Mouse (Mus musculus): Measurements from ENCODE around the gene Lgmn. TPM values are rescaled to one million over a fixed set of nuclear protein-coding genes. Genes with fewer than 3 reads are reported as not detected.

Gene Lgmn
- polyA plus RNA-seq (2015; fragmentation: Nextera tagmentation; extraction: Ambion mirVana), result 75.0 and 77.3 TPM in 2 replicates

DNA sequence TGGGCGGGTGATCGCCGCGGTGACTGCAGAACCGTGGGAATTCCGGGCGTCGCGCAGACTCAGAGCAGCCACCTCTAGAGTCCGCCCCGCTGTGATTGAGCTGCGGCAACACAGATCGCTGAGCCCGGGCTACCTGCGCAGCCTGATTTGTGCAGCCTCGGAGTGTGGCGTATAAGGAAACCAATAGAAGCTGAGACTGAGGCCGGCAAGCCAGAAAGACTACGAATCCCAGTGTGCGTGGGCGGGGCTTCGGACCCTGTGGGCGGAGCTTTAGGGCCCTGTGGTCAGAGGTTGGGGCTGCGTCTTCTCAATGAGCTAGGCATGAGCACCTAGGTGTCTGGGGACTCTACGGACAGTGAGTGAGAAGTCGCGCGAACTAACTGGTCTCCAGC lies at the start of gene Lgmn:
Gene Lgmn (minus strand): TSS at position 182 of the 392 bp plus-strand sequence.
- DNase-seq (ENCODE audit: low spot score), result peak; percentile 92

DNA sequence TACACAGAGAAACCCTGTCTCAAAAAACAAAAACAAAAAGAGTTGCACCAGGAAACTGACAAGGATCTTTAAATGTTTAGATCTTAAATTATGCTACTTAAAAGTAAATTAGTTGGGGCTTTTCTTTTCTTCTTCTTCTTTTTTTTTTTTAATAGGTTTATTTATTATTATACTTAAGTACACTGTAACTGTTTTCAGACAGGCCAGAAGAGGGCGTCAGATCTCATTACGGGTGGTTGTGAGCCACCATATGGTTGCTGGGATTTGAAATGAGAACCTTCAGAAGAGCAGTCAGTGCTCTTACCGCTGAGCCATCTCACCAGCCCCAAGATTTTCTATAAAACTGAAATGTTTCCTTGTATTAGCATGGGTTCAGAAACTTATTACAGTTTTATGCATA lies 45.3 kb upstream of the Lgmn start:
- no peak for DNase-seq (ENCODE audit: low spot score)

DNA sequence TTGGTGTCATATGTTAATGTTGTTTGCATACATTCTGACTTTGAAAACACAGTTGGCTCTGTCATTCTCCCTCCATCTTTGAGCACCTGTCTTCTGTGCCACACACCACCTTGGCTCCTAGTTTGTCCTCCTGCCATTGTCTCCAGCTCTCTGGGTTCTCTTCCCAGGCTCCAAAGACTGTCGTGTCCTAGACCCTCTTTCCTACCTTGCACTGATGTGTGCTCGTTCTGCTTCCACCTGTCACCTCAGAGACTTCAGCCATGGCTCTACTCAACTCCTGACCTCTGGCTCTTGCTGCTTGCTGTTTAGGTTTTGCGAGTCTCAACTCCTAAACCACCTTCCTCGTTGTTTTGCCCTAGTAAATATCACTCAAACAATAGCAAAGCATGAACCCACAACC lies 40.9 kb upstream of the Lgmn start:
- no peak for DNase-seq (ENCODE audit: low spot score)

GRCm38 (mm10) chr12:102474411-102474810 lies 34.8 kb upstream of the Lgmn start:
- DNase-seq (ENCODE audit: low spot score), result no peak

DNA sequence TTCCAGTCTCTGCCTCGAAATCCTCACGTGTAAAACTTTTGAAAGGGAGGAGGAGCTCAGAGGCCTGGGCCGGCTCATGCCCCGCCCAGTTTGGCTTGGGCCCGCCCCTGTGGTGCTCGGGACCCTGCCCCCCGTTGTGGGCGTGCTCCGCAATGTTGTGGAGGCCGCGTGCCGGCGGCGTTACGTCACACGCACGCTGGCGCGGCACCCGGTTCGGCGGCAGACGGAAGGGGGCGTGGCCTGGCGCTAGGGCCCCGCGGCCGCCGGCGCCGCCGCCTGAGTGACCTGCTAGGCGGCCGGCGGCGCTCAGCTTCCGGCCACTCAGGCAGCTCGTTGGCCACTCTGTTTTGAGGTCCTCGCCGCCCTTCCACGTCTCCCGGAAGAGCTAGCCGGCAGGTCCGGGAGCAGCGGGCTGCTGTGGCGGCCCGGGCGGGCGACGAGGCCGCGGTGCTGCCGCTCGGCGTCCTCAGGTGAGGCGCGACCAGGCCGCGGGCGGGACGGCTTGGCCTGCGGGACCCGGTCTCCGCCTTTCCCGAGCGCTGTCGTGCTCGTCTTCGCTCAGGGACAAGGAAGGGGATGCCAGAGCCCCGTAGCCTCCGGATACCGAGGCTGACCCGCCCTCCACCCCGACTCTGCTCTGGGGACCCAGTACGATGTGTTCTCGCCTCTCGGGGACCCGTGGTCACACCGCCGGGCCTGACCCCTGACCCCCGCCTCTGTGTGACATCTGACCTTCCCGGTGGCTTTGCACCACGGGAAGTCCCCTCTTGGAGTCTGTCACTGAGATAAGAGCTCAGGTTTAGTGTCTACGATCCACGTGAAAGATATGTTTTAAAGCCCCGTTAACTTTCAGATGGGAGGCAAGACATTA lies 29.5 kb upstream of the Lgmn start, which contains the start of gene Golga5:
Gene Golga5 (plus strand): TSS at position 242 of the 871 bp plus-strand sequence.
- peak; percentile 97 for DNase-seq (ENCODE audit: low spot score)

DNA sequence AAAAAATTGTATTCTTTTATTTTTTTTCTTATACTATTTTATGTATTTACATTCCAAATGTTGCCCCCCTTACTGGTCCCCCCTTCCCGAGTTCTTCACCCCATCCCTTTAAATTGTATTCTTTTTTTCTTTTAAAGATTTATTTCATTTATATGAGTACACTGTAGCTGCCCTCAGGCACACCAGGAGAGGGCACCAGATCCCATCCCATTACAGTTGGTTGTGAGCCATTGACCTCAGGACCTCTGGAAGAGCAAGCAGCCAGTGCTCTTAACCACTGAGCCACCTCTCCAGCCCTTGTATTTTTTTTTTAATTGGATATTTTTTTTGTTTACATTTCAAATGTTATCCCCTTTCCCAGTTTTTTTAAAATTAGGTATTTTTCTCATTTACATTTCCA lies 28.5 kb upstream of the Lgmn start:
- DNase-seq (ENCODE audit: low spot score), result no peak

GRCm38 (mm10) chr12:102464650-102465049 lies 25.0 kb upstream of the Lgmn start:
- DNase-seq (ENCODE audit: low spot score), result peak; percentile 25

GRCm38 (mm10) chr12:102461177-102461576 lies 21.6 kb upstream of the Lgmn start:
- DNase-seq (ENCODE audit: low spot score), result peak; percentile 46

DNA sequence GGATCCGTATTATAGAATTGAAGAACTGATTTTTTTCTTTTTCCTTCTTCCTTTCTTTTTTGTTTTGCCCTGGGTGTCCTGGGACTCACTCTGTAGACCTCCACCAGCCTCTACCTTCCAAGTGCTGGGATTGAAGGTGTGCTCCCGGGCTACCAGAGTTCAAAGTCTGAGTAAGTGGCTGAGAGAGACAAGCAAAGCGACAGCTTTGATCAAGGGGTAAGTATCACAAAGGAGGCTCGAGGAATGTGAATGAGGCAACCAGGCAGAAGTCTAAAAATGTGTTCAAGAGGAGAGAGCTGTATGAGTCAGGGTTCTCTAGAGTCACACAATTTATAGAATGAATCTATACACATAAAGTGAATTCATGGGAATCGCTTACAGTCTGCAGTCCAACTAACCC lies 20.4 kb upstream of the Lgmn start:
- no peak for DNase-seq (ENCODE audit: low spot score)

- peak; percentile 23 for DNase-seq (ENCODE audit: low spot score)
Measured at GRCm38 (mm10) chr12:102456467-102457193, 17.0 kb upstream of the Lgmn start.

GRCm38 (mm10) chr12:102453581-102453980 lies 14.0 kb upstream of the Lgmn start:
- no peak for DNase-seq (ENCODE audit: low spot score)

GRCm38 (mm10) chr12:102451126-102451851 lies 11.7 kb upstream of the Lgmn start:
- DNase-seq (ENCODE audit: low spot score), result peak; percentile 43

DNA sequence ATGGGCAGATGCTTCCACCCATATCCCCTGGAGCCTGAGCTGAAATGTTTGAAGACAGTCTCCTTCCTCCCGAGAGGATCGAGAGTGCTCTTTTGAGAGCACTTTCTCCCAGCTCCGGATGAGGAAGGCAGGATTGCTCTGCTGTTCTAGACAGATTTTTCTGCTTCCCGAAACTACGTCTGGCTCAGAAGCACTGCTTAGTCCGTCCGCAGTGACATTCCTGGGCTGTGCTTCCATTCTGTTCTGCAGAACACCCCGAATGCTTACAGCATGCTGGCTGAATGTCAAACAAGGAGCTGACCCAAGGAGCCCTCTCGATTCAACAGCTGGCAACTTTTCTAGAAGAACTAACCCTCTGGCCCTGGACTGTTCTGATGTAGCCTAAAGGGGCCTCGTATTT lies 10.8 kb upstream of the Lgmn start:
- no peak for DNase-seq (ENCODE audit: low spot score)

DNA sequence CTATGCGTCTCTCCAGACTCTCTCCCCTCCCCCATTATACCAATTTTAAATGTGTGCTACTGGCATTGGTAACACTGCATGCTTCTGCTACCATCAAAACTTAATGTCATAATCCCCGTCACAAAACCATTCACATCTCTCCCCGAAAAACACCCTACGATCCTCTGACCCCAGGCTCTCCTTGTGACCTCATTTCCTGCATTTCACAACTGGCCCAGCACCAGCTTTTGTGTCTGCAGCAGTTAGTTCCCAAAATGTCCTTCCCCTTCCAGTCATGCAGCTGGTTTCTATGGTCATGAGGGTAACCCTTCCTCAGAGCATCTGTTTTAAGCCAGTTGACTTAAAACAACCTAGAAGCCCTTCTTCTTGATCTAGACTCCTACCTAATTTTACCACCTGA lies 5.8 kb upstream of the Lgmn start:
- DNase-seq (ENCODE audit: low spot score), result no peak

DNA sequence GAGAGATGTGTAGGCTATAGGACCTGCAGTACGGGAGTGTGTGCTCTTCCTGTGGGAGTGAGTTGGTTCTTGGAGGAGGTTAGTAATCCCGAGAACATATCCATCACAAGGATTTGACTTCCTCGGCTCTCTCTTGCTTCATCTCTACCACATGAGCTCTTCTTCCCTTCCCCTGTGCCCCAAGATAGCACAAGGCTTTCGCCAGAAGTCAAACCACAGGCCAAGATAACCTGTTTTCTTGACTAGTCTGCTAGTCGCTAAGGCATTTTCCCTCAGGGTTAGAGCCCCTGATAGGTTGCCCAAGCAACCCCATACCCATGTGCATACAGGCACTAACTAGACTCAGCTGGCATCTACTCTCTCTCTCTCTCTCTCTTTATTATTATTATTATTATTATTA lies 4.1 kb upstream of the Lgmn start:
- no peak for DNase-seq (ENCODE audit: low spot score)

- no peak for DNase-seq (ENCODE audit: low spot score)
Measured at GRCm38 (mm10) chr12:102442639-102443038, 3.0 kb upstream of the Lgmn start.

DNA sequence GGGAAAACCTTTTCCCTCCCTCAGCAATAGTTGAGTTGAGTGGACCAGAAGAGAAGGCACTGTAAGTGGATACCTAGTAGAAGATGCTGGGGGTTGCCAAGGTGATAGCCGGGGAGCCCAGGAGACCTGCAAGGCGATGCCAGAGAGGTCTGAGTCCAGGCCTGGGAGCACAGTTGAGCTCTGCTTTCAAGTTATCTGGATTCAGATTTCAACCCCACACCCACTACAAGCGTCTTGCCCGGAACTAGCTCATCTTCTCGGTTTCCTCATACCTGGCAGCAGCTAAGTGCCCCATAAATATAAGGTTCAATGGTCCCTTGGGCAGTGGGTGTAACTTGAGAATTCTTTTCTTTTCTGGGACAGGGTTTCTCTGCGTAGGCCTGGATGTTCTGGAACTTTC lies 1.5 kb upstream of the Lgmn start:
- no peak for DNase-seq (ENCODE audit: low spot score)

- no peak for DNase-seq (ENCODE audit: low spot score)
Measured at GRCm38 (mm10) chr12:102440551-102440950, 938 bp upstream of the Lgmn start.

DNA sequence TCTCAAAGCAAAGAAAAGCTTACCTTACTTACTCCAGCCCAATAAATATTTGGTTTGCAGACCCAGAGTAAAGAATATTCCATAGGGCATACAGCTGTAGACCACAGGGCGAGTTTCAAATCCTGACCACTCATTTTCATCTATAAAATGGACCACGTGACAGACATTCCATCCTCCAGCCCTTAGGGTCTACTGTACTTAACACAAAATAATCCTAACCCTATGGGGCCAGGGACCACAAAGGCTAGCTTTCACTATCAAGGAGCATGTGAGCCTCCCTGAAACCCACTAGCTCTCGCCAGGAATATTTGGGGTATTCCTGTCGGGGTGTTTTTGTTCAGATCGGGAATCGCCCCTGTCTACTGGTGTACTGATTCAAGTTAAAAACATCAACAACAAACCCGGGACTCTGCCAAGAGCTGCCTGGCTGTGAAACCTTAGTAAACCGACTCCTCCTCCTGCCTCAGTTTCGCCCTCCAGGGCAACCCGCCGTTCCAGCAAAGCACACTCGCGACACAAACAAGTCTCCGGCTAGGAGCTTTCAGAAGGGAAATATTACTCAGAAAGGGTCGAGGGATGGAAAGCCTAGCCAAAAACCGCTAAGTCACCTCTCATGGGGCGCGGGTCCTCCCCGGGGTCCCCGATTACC lies 506 bp downstream of the Lgmn start:
- DNase-seq (ENCODE audit: low spot score), result no peak

GRCm38 (mm10) chr12:102437952-102438351 lies 1.7 kb downstream of the Lgmn start:
- DNase-seq (ENCODE audit: low spot score), result no peak

GRCm38 (mm10) chr12:102436939-102437526 lies 2.6 kb downstream of the Lgmn start:
- DNase-seq (ENCODE audit: low spot score), result no peak
